ENCODE assay signal across 35 mouse cellular contexts in the genomic region with DNA sequence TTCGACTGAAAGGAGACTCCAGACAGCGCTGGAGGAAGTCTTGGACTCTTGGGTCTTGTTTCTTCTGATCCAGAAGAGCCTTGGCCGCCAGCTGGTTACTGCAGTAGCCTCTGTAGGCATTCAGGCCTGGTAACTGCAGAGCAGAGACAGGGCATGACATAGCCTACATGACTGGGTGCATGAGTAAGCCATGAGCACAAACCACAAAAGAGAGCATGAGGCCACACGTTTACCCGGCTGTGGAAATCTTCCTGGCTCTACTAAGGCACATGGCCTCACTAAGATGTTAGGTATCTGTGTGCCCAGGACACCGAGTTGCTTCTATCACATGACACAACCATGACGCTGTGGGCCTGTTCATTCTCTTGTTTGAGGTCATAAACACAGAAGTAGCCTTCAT. TPM values are rescaled to one million over a fixed set of nuclear protein-coding genes. Genes with fewer than 3 reads are reported as not detected.
DNase-seq lines count a peak whose midpoint lies in the region; ATAC-seq lines count a peak whose summit lies in the region.
"Had no signal": no experiment of that assay in that cellular context is flagged by ENCODE, and none has a peak within 500 bp of the region (broad histone marks: within the 10 kb centered on the region; RNA-seq: fewer than 3 reads in every experiment).

No protein-coding gene starts in this region.

- H3K9ac ChIP-seq in midbrain, embryonic 15.5 days = no peak overlapping the region
- H3K9ac ChIP-seq: embryonic facial prominence, embryonic 12.5 days; embryonic facial prominence, embryonic 15.5 days; forebrain, postnatal 0 days; heart, embryonic 12.5 days; heart, embryonic 15.5 days; hindbrain, embryonic 12.5 days; hindbrain, embryonic 15.5 days had no signal

- intact Hi-C loops in heart, postnatal 36 days (cut with DNase I) = no loop called here
- intact Hi-C loops in left cerebral cortex, postnatal 10 days (cut with DNase I) = no loop called here

- no peaks in the 10 kb centered on the region for H3K4me1 ChIP-seq in midbrain, embryonic 15.5 days
- H3K4me1 ChIP-seq: hindbrain, embryonic 12.5 days; hindbrain, embryonic 15.5 days had no signal

- 0 out of 2 replicates have a peak, but pooled peaks cover 5% of the 10 kb centered on the region for H3K36me3 ChIP-seq in midbrain, embryonic 15.5 days (replicated peaks)

- H3K9me3 ChIP-seq in midbrain, embryonic 15.5 days = no peaks in the 10 kb centered on the region
- H3K9me3 ChIP-seq: embryonic facial prominence, embryonic 12.5 days; embryonic facial prominence, embryonic 15.5 days; heart, embryonic 12.5 days; heart, embryonic 15.5 days; hindbrain, embryonic 12.5 days; hindbrain, embryonic 15.5 days had no signal

- ATAC-seq in midbrain, embryonic 15.5 days (replicated peaks) = no peak
- ATAC-seq: CD4-positive, CD25-positive, alpha-beta regulatory T cell, adult 4 months; forebrain, embryonic 14.5 days; forebrain, postnatal 0 days; intestine, embryonic 16.5 days had no signal

- no peaks in the 10 kb centered on the region for H3K27me3 ChIP-seq in midbrain, embryonic 15.5 days (replicated peaks)
- H3K27me3 ChIP-seq: embryonic facial prominence, embryonic 12.5 days; embryonic facial prominence, embryonic 15.5 days; heart, embryonic 12.5 days; heart, embryonic 15.5 days; hindbrain, embryonic 12.5 days had no signal

- DNase-seq in heart, adult 11 months = peak; percentile 79
- DNase-seq in heart, postnatal 36 days = no peak
- peak; percentile 70 for DNase-seq in 3T3-L1 (ENCODE audit: low read depth, low spot score)
- peak; percentile 33 for DNase-seq in NIH3T3 (ENCODE audit: low read depth)
- no peak for DNase-seq in cerebellum, adult 18-20 months
- no peak for DNase-seq in left cerebral cortex, postnatal 10 days (ENCODE audit: extremely low spot score in 1 of 2, low spot score in 2 of 2)
- DNase-seq: adrenal gland, adult 8-10 months; adrenal gland, postnatal 25 days; B cell, adult 2 months; cerebellum, adult 11-12 months; cerebellum, adult 9-10 months; cerebellum, postnatal 25 days; forebrain, postnatal 0 days; gastrocnemius, adult 2 months; gastrocnemius, postnatal 14 days; heart, adult 18-20 months; heart, postnatal 10 days; kidney, adult 2 months had no signal

- no peak overlapping the region for H3K4me2 ChIP-seq in midbrain, embryonic 15.5 days
- H3K4me2 ChIP-seq: embryonic facial prominence, embryonic 12.5 days; embryonic facial prominence, embryonic 15.5 days; heart, embryonic 12.5 days; heart, embryonic 15.5 days; hindbrain, embryonic 12.5 days; hindbrain, embryonic 15.5 days had no signal

- no peak overlapping the region for H3K27ac ChIP-seq in midbrain, embryonic 15.5 days
- H3K27ac ChIP-seq: embryonic facial prominence, embryonic 12.5 days; embryonic facial prominence, embryonic 15.5 days; gastrocnemius, adult 2 months; heart, embryonic 15.5 days; hindbrain, embryonic 12.5 days; hindbrain, embryonic 15.5 days had no signal

- no peak overlapping the region for H3K4me3 ChIP-seq in midbrain, embryonic 15.5 days
- H3K4me3 ChIP-seq: embryonic facial prominence, embryonic 12.5 days; embryonic facial prominence, embryonic 15.5 days; gastrocnemius, adult 2 months; heart, embryonic 12.5 days; heart, embryonic 15.5 days; hindbrain, embryonic 12.5 days; hindbrain, embryonic 15.5 days had no signal

- WGBS in midbrain, embryonic 15.5 days = 96% methylated on average over 7 of the region's 7 CpGs

RNA-seq across cellular contexts. Expression of gene Net1, which starts 31.4 kb away (rescaled TPM):
- 10 to 100 TPM; 18.1 to 22.4 TPM for total RNA-seq in heart, postnatal 36 days (2021)
- 10 to 100 TPM; 14.0 to 23.5 TPM for total RNA-seq in left cerebral cortex, postnatal 10 days (2021)
- polyA plus RNA-seq in midbrain, embryonic 15.5 days (2015; fragmentation: Nextera tagmentation; extraction: Ambion mirVana) = 10.7 and 12.2 TPM in 2 replicates

RNA-seq across cellular contexts. Expression of gene Tubal3, which starts 31.4 kb away (rescaled TPM):
- not detected for total RNA-seq in heart, postnatal 36 days (2021)
- not detected for total RNA-seq in left cerebral cortex, postnatal 10 days (2021)
- polyA plus RNA-seq in midbrain, embryonic 15.5 days (2015; fragmentation: Nextera tagmentation; extraction: Ambion mirVana) = not detected in 2 replicates
- total RNA-seq: adrenal gland, adult 8-10 months; adrenal gland, postnatal 25 days; common myeloid progenitor, adult 5-6 weeks; forebrain, postnatal 0 days; gastrocnemius, adult 2 months; gastrocnemius, postnatal 14 days; gastrocnemius, postnatal 4 days; heart, adult 18-20 months; heart, postnatal 10 days; hematopoietic stem cell, adult 5-6 weeks; MEL had no signal
- polyA plus RNA-seq: brain, embryonic 14.5 days; embryonic facial prominence, embryonic 12.5 days; embryonic facial prominence, embryonic 15.5 days; forebrain, embryonic 11.5 days; forebrain, embryonic 14.5 days; frontal cortex, adult 2 months; heart, embryonic 12.5 days; heart, embryonic 15.5 days; hindbrain, embryonic 12.5 days; kidney, adult 2 months had no signal

RNA-seq across cellular contexts. Expression of gene Calm5, which starts 32.7 kb away (rescaled TPM):
- not detected for total RNA-seq in heart, postnatal 36 days (2021)
- not detected for total RNA-seq in left cerebral cortex, postnatal 10 days (2021)
- not detected in 2 replicates for polyA plus RNA-seq in midbrain, embryonic 15.5 days (2015; fragmentation: Nextera tagmentation; extraction: Ambion mirVana)
- total RNA-seq: adrenal gland, adult 8-10 months; adrenal gland, postnatal 25 days; common myeloid progenitor, adult 5-6 weeks; forebrain, postnatal 0 days; gastrocnemius, adult 2 months; gastrocnemius, postnatal 14 days; gastrocnemius, postnatal 4 days; heart, adult 18-20 months; heart, postnatal 10 days; hematopoietic stem cell, adult 5-6 weeks; MEL had no signal
- polyA plus RNA-seq: brain, embryonic 14.5 days; CD4-positive, CD25-positive, alpha-beta regulatory T cell, adult 4 months; embryonic facial prominence, embryonic 12.5 days; forebrain, embryonic 11.5 days; forebrain, embryonic 14.5 days; forebrain, postnatal 0 days; frontal cortex, adult 2 months; heart, embryonic 12.5 days; heart, embryonic 15.5 days; hindbrain, embryonic 12.5 days; hindbrain, embryonic 15.5 days; intestine, embryonic 16.5 days; kidney, adult 2 months had no signal

RNA-seq across cellular contexts. Expression of gene Calm4, which starts 49.1 kb away (rescaled TPM):
- not detected for total RNA-seq in heart, postnatal 36 days (2021)
- not detected for total RNA-seq in left cerebral cortex, postnatal 10 days (2021)
- polyA plus RNA-seq in midbrain, embryonic 15.5 days (2015; fragmentation: Nextera tagmentation; extraction: Ambion mirVana) = not detected in 2 replicates
- total RNA-seq: adrenal gland, adult 8-10 months; adrenal gland, postnatal 25 days; forebrain, postnatal 0 days; gastrocnemius, adult 2 months; gastrocnemius, postnatal 14 days; heart, adult 18-20 months; heart, postnatal 10 days; MEL had no signal
- polyA plus RNA-seq: CD4-positive, CD25-positive, alpha-beta regulatory T cell, adult 4 months; forebrain, embryonic 11.5 days; forebrain, embryonic 14.5 days; forebrain, postnatal 0 days; frontal cortex, adult 2 months; heart, embryonic 12.5 days; hindbrain, embryonic 12.5 days; kidney, adult 2 months had no signal

RNA-seq across cellular contexts. Expression of gene Ucn3, which starts 58.5 kb away (rescaled TPM):
- total RNA-seq in heart, postnatal 36 days (2021) = not detected
- total RNA-seq in left cerebral cortex, postnatal 10 days (2021) = not detected
- polyA plus RNA-seq in midbrain, embryonic 15.5 days (2015; fragmentation: Nextera tagmentation; extraction: Ambion mirVana) = not detected in 2 replicates
- total RNA-seq: adrenal gland, adult 8-10 months; adrenal gland, postnatal 25 days; common myeloid progenitor, adult 5-6 weeks; gastrocnemius, adult 2 months; gastrocnemius, postnatal 14 days; gastrocnemius, postnatal 4 days; heart, adult 18-20 months; heart, postnatal 10 days; hematopoietic stem cell, adult 5-6 weeks; MEL had no signal
- polyA plus RNA-seq: CD4-positive, CD25-positive, alpha-beta regulatory T cell, adult 4 months; embryonic facial prominence, embryonic 12.5 days; embryonic facial prominence, embryonic 15.5 days; forebrain, embryonic 11.5 days; forebrain, embryonic 14.5 days; frontal cortex, adult 2 months; heart, embryonic 12.5 days; heart, embryonic 15.5 days; hindbrain, embryonic 12.5 days; hindbrain, embryonic 15.5 days; kidney, adult 2 months had no signal

Comparison
In these comparisons a context has a peak if more than half of its experiments do, and no peak if none do; other contexts are left out.
1. DNase-seq: peak in heart, adult 11 months (single experiment), 3T3-L1 (single experiment) and NIH3T3 (single experiment); none in heart, postnatal 36 days (0 of 2), cerebellum, adult 18-20 months (0 of 2) and left cerebral cortex, postnatal 10 days (0 of 2).